Mouse (Mus musculus) CH12.LX (cell line): Measurements from ENCODE around the gene Med24.

Experiments used
- CTCF ChIP-seq, 2 experiments: IDR thresholded peaks in 1 of 2; conservative IDR thresholded peaks in 1 of 2; 2 replicates each; pipeline ENCODE4 v1.5.1; 2011 to 2012; ENCODE audit warnings: low read depth in 2 of 2, low read length in 2 of 2, improper control_type of control experiment in 1 of 2, inconsistent platforms in 1 of 2, mild to moderate bottlenecking in 1 of 2, moderate library complexity in 1 of 2
- EP300 ChIP-seq: IDR thresholded peaks from 2 replicates; pipeline ENCODE4 v1.6.1; 2011; ENCODE audit warnings: low read length, improper control_type of control experiment
- ETS1 ChIP-seq: conservative IDR thresholded peaks from 2 replicates; pipeline ENCODE4 v1.6.1; 2012; ENCODE audit warnings: low read depth, mild to moderate bottlenecking, inconsistent platforms, low read length, improper control_type of control experiment, moderate library complexity
- MXI1 ChIP-seq: IDR thresholded peaks from 2 replicates; pipeline ENCODE4 v1.6.1; 2011; ENCODE audit warnings: mild to moderate bottlenecking, low read depth, low read length, improper control_type of control experiment
- NRF1 ChIP-seq: IDR thresholded peaks from 2 replicates; pipeline ENCODE4 v1.6.1; 2014; ENCODE audit warnings: low read depth, mild to moderate bottlenecking, inconsistent platforms, low read length, improper control_type of control experiment, moderate library complexity
- POLR2A ChIP-seq: IDR thresholded peaks from 2 replicates; pipeline ENCODE4 v1.6.1; 2011; ENCODE audit warnings: low read depth, mild to moderate bottlenecking, improper control_type of control experiment, low read length
- POLR2AphosphoS2 ChIP-seq: IDR thresholded peaks from 2 replicates; pipeline ENCODE4 v1.6.1; 2011; ENCODE audit warnings: low read depth, low read length, improper control_type of control experiment
- TCF12 ChIP-seq: IDR thresholded peaks from 2 replicates; pipeline ENCODE4 v1.6.1; 2014; ENCODE audit warnings: low read depth, mild to moderate bottlenecking, inconsistent platforms, low read length, improper control_type of control experiment
- ZNF384 ChIP-seq: IDR thresholded peaks from 2 replicates; pipeline ENCODE4 v1.6.1; 2012; ENCODE audit warnings: low read depth, low read length, improper control_type of control experiment, inconsistent platforms

- no peak for TF ChIP-seq POLR2AphosphoS2
- no peak for TF ChIP-seq CTCF (conservative IDR thresholded peaks at IDR 0.05 in 1 of 2, IDR thresholded peaks at IDR 0.05 in 1 of 2; ENCODE audit: low read depth in 2 of 2, low read length in 2 of 2)
- no peak for TF ChIP-seq ZNF384
- peak; percentile 94; the same call in 1 of the 2 replicates for TF ChIP-seq MXI1
- no peak for TF ChIP-seq TCF12
- peak; percentile 62 for TF ChIP-seq ETS1
- no peak; the same call in 1 of the 2 replicates for TF ChIP-seq EP300
- peak; percentile 97 for TF ChIP-seq NRF1
- TF ChIP-seq POLR2A, result no peak
Observed at GRCm38 (mm10) chr11:98775348-98776051, 46.3 kb upstream of the Med24 start.
